Mouse (Mus musculus) intestine, embryonic 15.5 days (tissue): ENCODE measurements around the gene Mfsd6l. TPM values are rescaled to one million over a fixed set of nuclear protein-coding genes. Genes with fewer than 3 reads are reported as not detected.

Experiments
- ATAC-seq: fragments of 200-750 bp; cut with Nextera tagmentation; 2 replicates; pipeline ENCODE4 v1.8.0; 2017; ENCODE audit warnings: moderate TSS enrichment, moderate library complexity
- H3K27ac ChIP-seq: fragments of 300-500 bp; sonication (generic); 2 replicates; pipeline ENCODE4 v1.5.1; 2015; ENCODE audit warnings: mild to moderate bottlenecking, inconsistent platforms
- H3K27me3 ChIP-seq: fragments of 300-500 bp; sonication (generic); replicated peaks from 2 replicates; pipeline ENCODE4 v1.6.1; 2015; ENCODE audit warnings: inconsistent platforms
- H3K36me3 ChIP-seq: fragments of 300-500 bp; sonication (generic); 2 replicates; pipeline ENCODE4 v1.6.1; 2015; ENCODE audit warnings: inconsistent platforms
- H3K4me1 ChIP-seq: fragments of 300-500 bp; sonication (generic); replicated peaks from 2 replicates; pipeline ENCODE4 v1.6.1; 2015; ENCODE audit warnings: inconsistent platforms
- H3K4me2 ChIP-seq: fragments of 300-500 bp; sonication (generic); replicated peaks from 2 replicates; pipeline ENCODE4 v1.6.1; 2015; ENCODE audit warnings: mild to moderate bottlenecking, inconsistent platforms
- H3K4me3 ChIP-seq: fragments of 300-500 bp; sonication (generic); replicated peaks from 2 replicates; pipeline ENCODE4 v1.5.1; 2015; ENCODE audit warnings: inconsistent platforms
- H3K9ac ChIP-seq: fragments of 300-500 bp; sonication (generic); 2 replicates; pipeline ENCODE4 v1.6.1; 2015; ENCODE audit warnings: inconsistent platforms
- H3K9me3 ChIP-seq: fragments of 300-500 bp; sonication (generic); 2 replicates; pipeline ENCODE4 v1.6.1; 2016; ENCODE audit warnings: inconsistent platforms
- WGBS: fragments of 180-500 bp; shearing (Covaris S2); methylation state at CpG from one replicate; pipeline ENCODE4 v1.1.7; 2015; 5-methylcytosine and 5-hydroxymethylcytosine counted together
- polyA plus RNA-seq: library from polyadenylated mRNA; unstranded; fragments of >200 nt; fragmentation: Nextera tagmentation; extraction: Ambion mirVana; gene quantifications from 2 replicates; pipeline ENCODE4 v1.2.1, GENCODE M21; 2015

Gene Mfsd6l
- polyA plus RNA-seq, 1 experiment from 2014 or later = 4.3 TPM

DNA sequence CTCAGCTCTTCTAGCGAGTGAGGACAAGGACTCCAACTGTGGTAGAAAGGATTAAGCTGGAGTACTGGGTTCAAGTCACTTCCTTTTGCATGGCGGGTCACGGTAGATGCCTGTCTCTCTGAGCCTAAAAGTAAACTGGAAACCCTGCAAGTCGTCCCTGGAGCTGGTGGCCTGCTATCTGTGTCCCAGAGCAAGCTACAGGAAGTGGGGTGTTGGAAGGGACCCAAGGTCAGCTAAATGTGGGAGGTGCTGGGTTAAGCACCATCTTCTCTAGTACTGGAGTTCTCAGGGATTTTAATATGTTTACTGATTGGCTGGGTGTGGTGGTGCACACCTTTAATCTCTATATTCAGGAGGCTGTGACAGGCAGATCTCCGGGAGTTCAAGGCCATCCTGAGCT, 23.2 kb upstream of the Mfsd6l start:
- Histone ChIP-seq H3K36me3 (no peaks in the 10 kb centered on the region), H3K27me3 (0 out of 2 replicates have a peak, but pooled peaks cover 2% of the 10 kb centered on the region), H3K4me1 (0 out of 2 replicates have a peak, but pooled peaks cover 3% of the 10 kb centered on the region), H3K4me3 (no peak overlapping the region), H3K9ac (no peak overlapping the region), H3K9me3 (no peaks in the 10 kb centered on the region), H3K4me2 (no peak overlapping the region), H3K27ac (no peak overlapping the region)
- WGBS = 68% methylated on average over 5 of the region's 5 CpGs
- no peak for ATAC-seq

DNA sequence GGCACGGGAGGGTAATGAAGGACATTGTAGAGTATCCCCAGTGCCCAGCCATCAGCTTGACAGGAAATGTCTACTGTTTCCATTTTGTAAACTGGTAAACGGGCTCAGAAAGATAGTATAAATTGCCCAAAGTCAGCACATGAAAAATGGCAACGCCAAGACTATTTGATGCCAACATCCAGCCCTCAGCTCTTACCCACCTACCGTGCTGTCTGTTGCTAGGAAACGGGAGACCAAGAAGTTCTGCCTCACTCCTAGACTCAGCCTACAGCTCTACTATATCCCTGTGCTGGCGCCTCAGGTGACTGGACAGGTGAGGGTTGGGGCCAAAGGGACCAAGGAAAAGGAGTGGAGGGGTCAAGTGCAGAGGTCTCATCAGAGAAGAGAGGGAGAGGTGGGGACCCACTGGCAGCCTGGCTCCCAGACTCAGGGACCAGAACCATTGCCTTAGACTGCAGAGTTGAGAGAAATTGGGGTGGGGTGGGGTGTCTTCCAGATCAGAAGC, 22.0 kb upstream of the Mfsd6l start:
- H3K4me2 ChIP-seq = no peak overlapping the region
- no peak for ATAC-seq
- 0 out of 2 replicates have a peak, but pooled peaks cover 3% of the 10 kb centered on the region for H3K4me1 ChIP-seq
- WGBS = 79% methylated on average over 6 of the region's 6 CpGs
- H3K4me3 ChIP-seq = no peak overlapping the region
- H3K9me3 ChIP-seq = no peaks in the 10 kb centered on the region
- no peak overlapping the region for H3K9ac ChIP-seq
- no peak overlapping the region for H3K27ac ChIP-seq
- no peaks in the 10 kb centered on the region for H3K36me3 ChIP-seq
- 0 out of 2 replicates have a peak, but pooled peaks cover under 1% of the 10 kb centered on the region for H3K27me3 ChIP-seq

DNA sequence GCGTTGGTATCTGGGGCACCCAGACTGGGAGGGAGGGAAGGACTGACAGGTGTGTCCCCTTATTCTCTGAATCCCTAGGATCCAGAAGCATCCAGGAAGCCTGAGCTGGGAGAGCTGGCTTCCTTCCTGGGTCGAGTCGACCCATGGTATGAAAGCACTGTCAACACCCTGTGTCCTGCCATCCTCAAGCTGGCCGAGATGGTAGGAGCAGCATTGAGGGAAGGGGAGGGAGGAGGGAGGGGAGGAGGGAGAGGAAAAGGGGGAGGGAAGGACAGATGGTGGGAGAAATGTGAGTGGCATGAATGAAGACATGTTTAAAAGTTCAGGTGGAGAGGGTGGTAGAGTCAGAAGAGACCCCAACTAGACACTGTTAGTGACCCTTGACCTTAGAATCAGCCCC, 20.0 kb upstream of the Mfsd6l start:
- 62% methylated on average over 4 of the region's 4 CpGs for WGBS
- no peak overlapping the region for H3K4me2 ChIP-seq
- no peak for ATAC-seq
- no peaks in the 10 kb centered on the region for H3K36me3 ChIP-seq
- no peak overlapping the region for H3K4me3 ChIP-seq
- H3K9ac ChIP-seq = no peak overlapping the region
- H3K27me3 ChIP-seq = no peaks in the 10 kb centered on the region
- H3K4me1 ChIP-seq = 0 out of 2 replicates have a peak, but pooled peaks cover 3% of the 10 kb centered on the region
- H3K27ac ChIP-seq = no peak overlapping the region
- no peaks in the 10 kb centered on the region for H3K9me3 ChIP-seq

DNA sequence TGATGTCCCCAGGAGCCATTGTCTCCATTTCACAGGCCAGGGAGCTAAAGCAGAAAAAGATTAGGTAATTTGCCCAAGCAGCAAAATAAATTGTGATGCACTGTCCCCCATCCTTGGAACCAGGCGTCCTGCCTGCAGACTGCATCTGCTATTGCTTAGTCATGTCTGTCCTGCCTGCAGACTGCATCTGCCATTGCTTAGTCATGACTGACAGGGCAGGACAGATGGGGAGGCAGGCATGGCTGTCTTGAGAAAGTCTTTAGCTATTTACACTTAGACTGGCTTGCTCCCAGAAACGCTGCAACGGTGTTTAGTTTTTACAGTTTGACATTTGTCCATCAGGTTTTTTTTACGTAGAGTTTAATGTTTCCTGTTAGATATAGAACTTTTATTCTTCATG, 19.5 kb upstream of the Mfsd6l start:
- no peak for ATAC-seq
- Histone ChIP-seq H3K36me3 (no peaks in the 10 kb centered on the region), H3K9me3 (no peaks in the 10 kb centered on the region), H3K27ac (no peak overlapping the region), H3K27me3 (no peaks in the 10 kb centered on the region), H3K4me2 (no peak overlapping the region), H3K4me1 (0 out of 2 replicates have a peak, but pooled peaks cover 3% of the 10 kb centered on the region), H3K4me3 (no peak overlapping the region), H3K9ac (no peak overlapping the region)
- 39% methylated on average over 4 of the region's 4 CpGs for WGBS

DNA sequence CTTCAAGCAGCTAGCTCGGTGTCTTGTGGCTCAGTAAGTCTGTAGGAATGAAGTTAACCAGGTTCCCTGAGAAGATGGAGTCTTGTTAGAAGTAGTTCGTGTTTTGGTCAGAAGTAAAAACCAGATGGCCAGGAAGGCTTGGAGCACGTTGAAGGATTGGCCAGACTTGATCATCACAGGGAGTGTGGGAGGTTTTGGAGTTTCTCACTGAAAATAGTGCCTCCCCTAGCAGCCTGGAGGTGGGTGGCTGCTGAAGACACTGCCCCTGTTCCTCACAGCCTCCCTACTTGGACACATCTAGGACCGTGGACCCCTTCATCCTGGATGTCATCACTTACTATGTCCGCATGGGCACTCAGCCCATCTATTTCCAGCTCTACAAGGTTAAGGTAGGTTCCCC, 16.4 kb upstream of the Mfsd6l start:
- H3K4me1 ChIP-seq = no peaks in the 10 kb centered on the region; the same call in 1 of the 2 replicates
- ATAC-seq = no peak
- H3K9me3 ChIP-seq = no peaks in the 10 kb centered on the region
- no peaks in the 10 kb centered on the region for H3K27me3 ChIP-seq
- no peak overlapping the region for H3K27ac ChIP-seq
- H3K36me3 ChIP-seq = no peaks in the 10 kb centered on the region
- H3K4me2 ChIP-seq = no peak overlapping the region
- H3K4me3 ChIP-seq = no peak overlapping the region
- H3K9ac ChIP-seq = no peak overlapping the region
- 64% methylated on average over 5 of the region's 5 CpGs for WGBS

DNA sequence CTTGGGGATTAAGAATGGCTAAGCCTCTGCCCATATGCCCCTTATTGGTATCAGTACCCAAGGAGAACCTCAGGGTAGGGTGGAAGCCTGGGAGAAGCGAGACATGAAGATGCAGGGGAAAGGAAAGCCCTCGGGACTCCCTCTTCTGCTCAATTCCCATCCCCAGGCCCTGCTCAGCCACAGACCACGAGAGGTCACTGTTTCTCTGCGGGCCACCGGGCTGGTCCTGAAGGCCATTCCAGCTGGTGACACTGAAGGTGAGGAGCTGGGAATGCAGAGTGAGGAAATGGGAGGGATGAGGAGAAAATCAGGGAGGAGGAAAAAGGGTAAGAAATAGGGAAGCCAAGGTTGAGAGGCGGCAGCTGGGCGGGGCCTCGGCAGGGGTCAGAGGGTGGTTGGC, 11.4 kb upstream of the Mfsd6l start:
- no peak for ATAC-seq
- Histone ChIP-seq H3K27me3 (no peaks in the 10 kb centered on the region), H3K36me3 (no peaks in the 10 kb centered on the region), H3K4me2 (no peak overlapping the region), H3K9me3 (no peaks in the 10 kb centered on the region), H3K4me3 (no peak overlapping the region), H3K27ac (no peak overlapping the region), H3K9ac (no peak overlapping the region), H3K4me1 (peaks cover 3% of the 10 kb centered on the region; the same call in 1 of the 2 replicates)
- 12% methylated on average over 8 of the region's 8 CpGs for WGBS

DNA sequence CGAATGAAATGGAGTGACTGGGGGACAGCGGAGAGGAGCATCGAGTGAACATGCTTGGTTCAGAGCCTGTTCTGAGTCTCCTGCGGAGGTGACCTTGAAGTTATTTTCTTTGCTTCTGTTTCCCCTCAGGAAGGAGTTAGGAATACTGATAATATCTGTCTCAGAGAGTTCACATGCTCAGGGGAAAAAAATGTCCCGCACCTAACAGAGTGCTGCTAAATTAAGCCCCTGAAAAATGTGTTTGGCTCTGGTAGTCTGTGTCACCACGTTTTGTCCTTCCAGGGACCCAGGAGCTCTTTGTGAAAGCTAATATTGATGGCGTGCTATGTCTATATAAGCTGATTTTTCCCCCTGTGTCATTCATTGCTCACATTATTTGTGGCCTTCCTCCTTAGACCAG, 10.8 kb upstream of the Mfsd6l start:
- no peak overlapping the region for H3K27ac ChIP-seq

DNA sequence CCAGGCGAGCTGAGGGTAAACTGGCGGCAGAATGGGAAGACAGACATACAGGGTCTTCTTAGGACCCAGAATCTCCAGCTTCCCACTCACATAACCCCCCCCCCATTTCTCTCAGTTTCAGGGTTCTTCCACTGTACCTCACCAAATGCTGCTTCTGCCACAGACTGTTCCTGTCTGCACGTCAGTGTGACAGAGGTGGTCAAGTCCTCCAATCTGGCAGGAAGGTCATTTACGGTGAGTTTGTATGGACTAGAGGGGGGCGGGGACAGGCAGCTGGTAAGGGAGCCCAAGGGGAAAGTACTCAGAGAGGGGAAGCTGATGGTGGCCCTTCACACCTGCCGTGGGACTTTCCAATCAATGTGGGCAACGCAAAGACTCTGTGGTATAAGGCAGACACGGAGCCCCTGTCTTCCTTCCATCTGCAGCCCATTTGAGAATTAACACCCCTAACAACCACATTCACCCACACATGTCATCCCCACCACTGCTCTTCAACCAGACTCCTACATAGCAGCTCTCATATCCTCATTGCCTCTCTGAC, 10.2 kb upstream of the Mfsd6l start:
- H3K9me3 ChIP-seq = no peaks in the 10 kb centered on the region
- H3K27me3 ChIP-seq = no peaks in the 10 kb centered on the region
- 74% methylated on average over 8 of the region's 8 CpGs for whole genome bisulfite sequencing
- H3K9ac ChIP-seq = no peak overlapping the region
- no peak overlapping the region for H3K4me2 ChIP-seq
- H3K4me1 ChIP-seq = peaks cover 3% of the 10 kb centered on the region; the same call in 1 of the 2 replicates
- no peaks in the 10 kb centered on the region for H3K36me3 ChIP-seq
- H3K4me3 ChIP-seq = no peak overlapping the region
- H3K27ac ChIP-seq = no peak overlapping the region
- no peak for ATAC-seq

More for the DNA sequence above, 10.8 kb upstream of the Mfsd6l start:
- 54% methylated on average over 7 of the region's 7 CpGs for WGBS
- Histone ChIP-seq H3K4me3 (no peak overlapping the region), H3K9ac (no peak overlapping the region), H3K27me3 (no peaks in the 10 kb centered on the region), H3K4me2 (no peak overlapping the region), H3K36me3 (no peaks in the 10 kb centered on the region), H3K4me1 (peaks cover 3% of the 10 kb centered on the region; the same call in 1 of the 2 replicates), H3K9me3 (no peaks in the 10 kb centered on the region)
- ATAC-seq = no peak

DNA sequence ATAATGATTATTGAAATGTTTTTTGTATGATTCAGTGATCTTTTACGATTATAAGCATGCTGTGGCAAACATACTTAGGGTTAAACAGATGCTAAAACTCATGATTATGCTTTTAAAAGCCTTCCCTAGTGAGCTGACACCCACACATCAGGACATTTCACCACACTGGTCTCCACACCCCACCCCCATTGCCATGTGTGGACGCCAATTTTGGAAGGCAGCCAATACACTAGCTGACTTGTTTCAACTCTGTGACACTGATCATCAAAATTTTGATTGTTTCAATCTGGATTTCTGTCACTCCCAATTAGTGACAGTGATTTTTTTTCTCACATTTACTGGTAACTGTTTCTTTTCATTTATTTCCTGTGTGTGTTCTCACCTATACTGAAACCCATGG, 8.5 kb upstream of the Mfsd6l start:
- ATAC-seq = no peak

DNA sequence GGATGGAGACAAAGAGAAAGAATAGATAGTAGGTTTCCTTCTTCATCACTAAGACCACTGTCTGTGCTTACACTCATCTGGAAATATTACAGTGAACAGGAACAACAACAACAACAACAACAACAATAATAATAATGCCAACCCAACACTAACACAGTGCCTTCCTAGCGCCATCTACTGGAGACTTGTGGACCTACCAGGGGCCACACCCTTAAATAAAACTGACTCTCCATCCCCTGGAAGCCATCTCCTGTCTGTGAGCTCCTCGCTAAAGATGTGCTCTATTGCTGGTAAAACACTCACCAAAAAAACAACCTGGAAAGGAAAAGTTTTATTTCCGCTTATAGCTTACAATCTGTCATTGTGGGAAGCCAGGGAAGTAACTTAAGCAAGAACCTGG, 6.4 kb upstream of the Mfsd6l start:
- peaks cover 3% of the 10 kb centered on the region; the same call in 1 of the 2 replicates for H3K4me1 ChIP-seq
- no peak overlapping the region for H3K9ac ChIP-seq
- H3K4me2 ChIP-seq = no peak overlapping the region
- H3K27me3 ChIP-seq = no peaks in the 10 kb centered on the region
- H3K36me3 ChIP-seq = no peaks in the 10 kb centered on the region
- WGBS = 55% methylated on average over 3 of the region's 3 CpGs
- no peaks in the 10 kb centered on the region for H3K9me3 ChIP-seq
- no peak overlapping the region for H3K4me3 ChIP-seq
- no peak for ATAC-seq
- H3K27ac ChIP-seq = no peak overlapping the region

More for the DNA sequence above, 8.5 kb upstream of the Mfsd6l start:
- no peaks in the 10 kb centered on the region for H3K9me3 ChIP-seq
- no peaks in the 10 kb centered on the region for H3K27me3 ChIP-seq
- no peak overlapping the region for H3K9ac ChIP-seq
- H3K36me3 ChIP-seq = no peaks in the 10 kb centered on the region
- H3K27ac ChIP-seq = no peak overlapping the region
- H3K4me2 ChIP-seq = no peak overlapping the region
- no peak overlapping the region for H3K4me3 ChIP-seq
- 60% methylated on average over 2 of the region's 2 CpGs for WGBS
- H3K4me1 ChIP-seq = peaks cover 3% of the 10 kb centered on the region; the same call in 1 of the 2 replicates

DNA sequence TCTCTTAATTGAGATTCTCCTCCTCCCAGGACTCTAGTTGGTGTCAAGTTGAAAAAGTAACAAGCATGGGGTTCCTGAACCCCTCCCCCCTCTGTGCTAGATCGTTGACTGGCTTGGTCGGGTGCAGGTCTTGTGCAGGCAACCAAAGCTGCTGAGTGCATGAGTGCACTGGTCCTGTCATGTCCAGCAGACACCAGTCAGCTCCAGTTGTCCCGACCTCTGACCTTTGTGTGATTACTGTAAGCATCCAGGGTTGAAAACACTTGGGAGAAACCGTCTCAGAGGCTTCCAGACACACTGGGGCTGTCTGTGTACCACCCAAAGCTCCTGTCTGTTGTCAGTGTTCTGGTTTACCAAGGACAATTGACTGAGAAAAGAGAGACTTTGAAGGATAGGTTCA, 5.6 kb upstream of the Mfsd6l start:
- Histone ChIP-seq H3K4me3 (no peak overlapping the region), H3K27me3 (no peaks in the 10 kb centered on the region), H3K27ac (no peak overlapping the region), H3K36me3 (no peaks in the 10 kb centered on the region), H3K4me1 (no peaks in the 10 kb centered on the region), H3K4me2 (no peak overlapping the region), H3K9me3 (no peaks in the 10 kb centered on the region), H3K9ac (no peak overlapping the region)
- WGBS = 50% methylated on average over 4 of the region's 4 CpGs
- no peak for ATAC-seq

DNA sequence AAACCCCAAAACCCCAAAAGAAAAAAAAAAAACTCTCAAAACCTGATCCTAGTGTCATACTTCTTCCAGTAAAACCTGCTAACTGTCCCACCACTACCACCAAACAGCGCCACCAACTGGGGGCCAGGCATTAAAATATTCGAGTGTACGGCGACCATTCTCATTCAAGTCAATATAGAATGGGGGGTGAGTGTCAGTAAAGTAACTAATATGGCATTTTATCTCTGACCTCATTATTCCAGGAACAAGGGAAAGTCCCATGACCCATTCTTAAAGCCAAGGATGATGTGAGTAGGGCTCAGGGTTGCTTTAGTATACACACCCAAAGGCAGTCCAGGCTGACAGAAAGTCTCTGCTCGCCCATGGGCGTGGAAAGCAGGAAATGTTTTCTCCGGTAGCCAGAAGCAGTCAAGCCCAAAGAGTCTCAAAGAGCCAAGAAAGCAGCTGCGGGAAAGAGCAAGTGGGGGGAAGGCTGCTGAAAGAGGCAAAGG, 2.0 kb upstream of the Mfsd6l start:
- no peak overlapping the region for H3K4me2 ChIP-seq
- no peak overlapping the region for H3K27ac ChIP-seq
- H3K9ac ChIP-seq = no peak overlapping the region
- no peak overlapping the region for H3K4me3 ChIP-seq
- H3K27me3 ChIP-seq = 0 out of 2 replicates have a peak, but pooled peaks cover 3% of the 10 kb centered on the region
- 36% methylated on average over 8 of the region's 8 CpGs for WGBS
- H3K36me3 ChIP-seq = no peaks in the 10 kb centered on the region
- no peak for ATAC-seq
- H3K4me1 ChIP-seq = no peaks in the 10 kb centered on the region
- no peaks in the 10 kb centered on the region for H3K9me3 ChIP-seq

DNA sequence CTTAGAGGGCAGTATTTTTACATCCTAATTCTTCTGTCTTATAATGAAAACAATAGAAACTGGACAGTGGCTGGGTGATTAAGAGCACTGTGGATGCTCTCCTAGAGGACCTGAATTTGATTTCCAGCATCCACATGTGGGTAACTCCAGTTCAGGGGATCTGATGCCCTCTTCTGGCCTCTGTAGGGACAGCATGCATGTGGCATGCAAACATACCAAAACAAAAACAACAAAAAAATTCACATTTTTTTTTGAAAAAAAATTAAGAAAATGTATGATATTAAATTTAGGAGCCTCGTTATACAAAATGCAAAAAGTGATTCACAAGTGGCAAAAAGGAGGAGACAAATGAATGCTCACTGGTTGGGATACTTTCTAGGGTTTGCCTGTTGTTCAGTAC, 3.6 kb downstream of the Mfsd6l start:
- H3K27me3 ChIP-seq = 0 out of 2 replicates have a peak, but pooled peaks cover 3% of the 10 kb centered on the region
- no peak overlapping the region for H3K27ac ChIP-seq
- H3K4me2 ChIP-seq = no peak overlapping the region
- H3K4me3 ChIP-seq = no peak overlapping the region
- H3K9ac ChIP-seq = no peak overlapping the region
- no peaks in the 10 kb centered on the region for H3K4me1 ChIP-seq
- ATAC-seq = no peak
- no peaks in the 10 kb centered on the region for H3K9me3 ChIP-seq
- 59% methylated on average over 1 of the region's 1 CpGs for WGBS
- no peaks in the 10 kb centered on the region for H3K36me3 ChIP-seq
